Mouse (Mus musculus) spleen, postnatal 4 days (tissue): Measurements from ENCODE around the gene Elmod1.

Source experiments
- DNase-seq, 2 experiments: peaks; one replicate each; pipeline ENCODE4 v3.0.0; 2022; ENCODE audit warnings: low spot score in 2 of 2

Elmod1 gene

DNA sequence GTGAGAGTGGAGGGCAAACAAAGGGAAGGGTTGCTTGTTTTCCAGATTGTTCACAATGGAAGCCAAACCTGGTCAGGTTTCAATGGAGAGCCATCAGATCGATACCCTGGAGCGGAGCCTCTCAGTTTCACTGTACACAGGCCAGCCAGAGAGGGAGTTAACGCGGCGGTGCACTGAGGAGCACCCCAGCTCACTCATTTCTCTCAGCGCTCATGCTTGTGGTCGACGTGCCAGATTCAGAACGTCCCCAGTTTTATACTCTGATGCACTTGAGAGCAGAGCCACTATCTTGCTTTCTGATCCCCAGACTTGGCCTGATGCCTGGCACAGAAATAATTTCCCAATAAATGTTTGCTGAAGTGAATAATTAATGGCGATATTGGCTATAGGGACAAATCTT, 68.3 kb downstream of the Elmod1 start:
- no peak for DNase-seq

DNA sequence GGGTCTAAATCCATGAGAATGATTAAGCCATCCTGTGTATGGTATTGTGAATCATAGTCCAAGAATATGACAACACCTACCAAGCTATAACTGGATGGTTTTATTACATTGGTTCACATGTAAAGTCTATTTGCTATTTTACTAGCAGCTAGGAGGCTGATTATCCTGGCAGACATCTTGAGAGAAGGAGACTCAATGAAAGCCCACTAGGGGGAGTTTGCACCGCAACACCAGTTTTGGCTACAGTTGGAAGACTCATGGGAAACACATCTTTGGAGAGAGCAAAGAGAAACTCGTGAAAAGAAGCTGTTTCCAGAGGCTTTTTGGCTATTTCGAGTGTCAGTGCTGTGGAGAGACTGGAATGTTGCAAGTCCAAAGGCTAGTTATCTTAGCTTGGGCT, 69.7 kb downstream of the Elmod1 start:
- no peak for DNase-seq

DNA sequence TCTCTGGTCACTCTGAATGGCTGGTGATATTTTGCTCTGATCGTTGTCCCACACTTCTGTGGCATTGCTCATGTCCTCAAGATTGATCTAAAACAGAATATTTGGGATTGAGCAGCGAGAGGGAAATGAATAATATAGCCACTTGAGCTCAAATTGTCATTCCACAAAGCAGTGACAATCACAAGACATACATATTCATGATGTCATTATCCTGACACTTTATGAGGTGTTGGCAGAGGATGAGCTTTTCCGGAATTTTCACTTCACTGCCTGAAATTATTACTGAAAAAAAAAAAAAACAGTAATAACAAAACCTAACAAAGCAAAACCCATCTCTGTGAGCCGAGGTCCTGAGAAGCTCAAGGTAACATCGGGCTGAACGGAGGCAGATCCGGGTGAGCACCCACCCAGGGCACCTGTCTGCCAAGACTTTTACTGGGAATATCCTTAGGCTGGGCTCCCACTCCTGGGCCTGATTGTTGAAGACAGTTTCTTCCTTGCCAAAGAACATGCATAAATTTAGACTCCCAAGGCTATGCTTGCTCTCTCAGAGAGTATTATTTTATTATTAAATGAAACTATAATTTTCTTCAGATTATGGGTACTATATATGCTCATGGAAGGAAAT, 71.8 kb downstream of the Elmod1 start:
- DNase-seq: no peak

DNA sequence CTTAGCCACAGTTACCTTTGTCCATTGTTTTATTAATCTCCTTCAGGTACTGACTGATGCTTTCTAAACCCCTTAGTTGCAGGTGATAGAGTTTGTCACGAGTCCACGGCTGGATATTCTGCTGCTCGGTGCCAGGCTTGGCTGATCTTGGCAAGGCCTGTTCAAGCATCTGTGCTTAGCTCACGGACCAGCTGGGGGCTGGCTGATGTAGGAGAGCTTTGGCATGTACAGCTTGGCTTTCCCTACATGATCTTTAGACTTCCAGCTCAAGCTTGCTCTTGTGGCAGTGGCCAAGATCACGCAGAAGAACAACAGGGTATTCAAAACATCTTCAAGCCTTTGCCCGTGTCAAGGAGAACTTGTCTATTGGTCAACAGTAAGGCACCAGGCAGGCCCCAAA, 75.3 kb downstream of the Elmod1 start:
- no peak for DNase-seq

DNA sequence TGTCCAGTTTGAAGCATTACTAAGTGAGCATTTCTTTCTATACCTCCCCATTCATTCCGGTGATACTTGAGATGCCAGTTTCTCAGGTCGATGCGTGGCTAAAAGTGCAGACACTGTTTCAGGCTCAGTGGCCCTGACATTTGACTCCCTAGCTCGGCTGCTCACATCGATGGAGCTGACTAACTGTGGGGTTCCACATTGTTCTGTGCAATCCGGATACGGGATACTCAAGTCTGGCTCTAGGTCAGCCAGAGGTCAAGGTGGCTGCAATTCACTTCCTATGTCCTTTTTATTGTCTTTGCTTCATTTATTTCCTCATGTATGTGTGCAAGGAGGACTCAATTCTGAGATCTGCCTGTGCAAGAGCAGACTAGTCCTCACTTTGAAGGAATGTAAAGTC, 79.3 kb downstream of the Elmod1 start:
- DNase-seq: no peak

DNA sequence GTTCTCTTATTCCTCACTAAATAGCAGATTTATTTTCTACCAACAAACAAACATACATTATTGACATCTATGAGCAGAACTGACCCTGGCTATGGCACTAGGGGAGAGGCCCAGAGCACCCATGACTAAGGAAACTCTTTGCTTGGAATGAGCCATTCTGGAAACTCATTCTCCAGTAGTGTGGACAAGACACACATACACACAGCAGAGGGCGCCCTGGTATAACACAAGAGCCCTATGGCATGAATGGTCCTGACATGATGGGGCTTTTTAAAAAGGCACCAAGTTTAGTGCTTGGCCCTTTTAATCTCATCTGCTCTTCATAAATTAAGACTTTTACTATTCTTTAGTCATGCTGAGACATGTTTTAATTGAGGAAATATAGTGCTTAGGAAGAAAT, 85.0 kb downstream of the Elmod1 start:
- no peak for DNase-seq

DNA sequence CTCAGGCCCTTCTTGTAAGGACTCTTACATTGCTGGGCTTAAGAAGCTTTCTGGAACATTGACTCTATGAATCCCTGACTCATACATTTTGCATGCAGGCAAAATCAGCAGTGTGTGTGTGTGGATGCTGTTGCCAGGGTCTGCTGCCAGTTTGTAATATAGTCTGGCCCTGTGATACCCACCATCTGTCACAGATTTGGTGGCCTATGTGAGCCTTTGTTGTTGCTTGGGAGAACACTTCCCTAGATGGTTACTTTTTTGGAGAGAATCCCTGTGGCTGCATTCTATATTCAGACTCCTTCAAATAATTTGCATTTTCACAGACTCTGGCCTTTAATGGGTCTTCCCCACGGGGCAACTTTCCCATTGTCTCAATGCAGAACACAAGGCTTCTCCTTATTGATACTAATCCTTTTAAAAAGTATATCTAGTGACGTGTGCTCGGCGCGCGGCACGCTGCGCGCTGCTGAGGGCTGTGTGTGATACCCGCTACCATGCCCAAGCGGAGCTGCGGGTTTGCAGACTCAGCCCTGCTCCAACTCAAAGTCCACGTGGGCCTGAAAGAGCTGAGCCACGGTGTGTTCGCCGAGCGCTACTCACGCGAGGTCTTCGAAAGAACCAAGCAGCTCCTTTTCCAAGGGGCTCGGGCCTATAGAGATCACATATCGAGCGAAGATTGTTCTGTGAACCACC, 91.4 kb downstream of the Elmod1 start:
- no peak for DNase-seq

DNA sequence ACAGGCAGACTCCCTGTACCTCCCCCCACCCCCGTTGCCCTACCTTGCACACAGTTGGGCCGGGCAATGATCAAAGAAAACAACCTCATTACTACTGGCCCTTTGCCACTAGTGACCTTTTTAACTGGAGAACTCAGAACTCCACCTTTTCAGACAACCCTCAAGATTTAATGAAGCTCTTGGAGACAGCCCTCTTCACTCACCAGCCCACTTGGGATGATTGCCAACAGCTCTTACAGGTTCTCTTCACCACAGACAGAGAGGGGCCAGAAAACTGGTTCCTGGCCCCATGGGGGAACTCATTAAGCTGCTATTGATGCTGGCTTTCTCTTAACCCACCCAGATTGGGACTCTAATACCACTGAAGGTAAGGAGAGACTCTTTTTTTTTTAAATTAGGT, 97.7 kb downstream of the Elmod1 start:
- no peak for DNase-seq

DNA sequence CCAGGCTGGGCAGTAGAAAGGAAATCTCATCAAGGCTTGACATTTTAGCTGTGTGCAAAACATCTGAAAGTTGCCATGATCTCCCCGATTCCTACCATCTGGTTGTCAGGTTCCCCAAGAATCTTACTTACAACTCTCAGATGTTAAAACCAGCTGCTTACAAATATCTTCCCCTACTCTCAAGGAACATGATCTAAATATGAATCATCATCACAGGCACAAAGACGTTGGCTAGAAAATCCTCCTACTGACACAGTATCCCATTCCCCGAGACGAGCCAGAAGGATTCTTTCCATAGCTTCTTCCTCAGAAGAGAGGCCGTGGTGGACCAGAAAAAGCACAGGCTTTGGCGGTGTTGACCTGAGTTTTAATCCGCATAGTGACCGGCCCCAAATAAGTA, 101.9 kb downstream of the Elmod1 start:
- DNase-seq: no peak
